Mouse (Mus musculus) left cerebral cortex, postnatal 10 days (tissue): ENCODE measurements around the gene Nosip. TPM values are rescaled to one million over a fixed set of nuclear protein-coding genes. Genes with fewer than 3 reads are reported as not detected.
A peak's percentile ranks its signal among the peaks of the same experiment; 100 is the strongest.
"Not testable (repeated sequence)": the region's sequence is repeated elsewhere in the genome, so short reads cannot be mapped to it uniquely, and the experiment has no call there.

Source experiments
- DNase-seq, 2 experiments: peaks; one replicate each; pipeline ENCODE4 v3.0.0; 2021 to 2022; ENCODE audit warnings: low spot score in 2 of 2, mixed read lengths in 1 of 2; ENCODE audit errors: extremely low spot score in 1 of 2
- intact Hi-C: fragments of 180-260 bp; cut with DNase I; formaldehyde crosslinking; loops from one replicate; pipeline ENCODE4 v1.15.1; 2025
- microRNA-seq: library from miRNA; unstranded; fragments of <30 nt; microRNA quantifications from one replicate; pipeline ENCODE4 v1.2.0, GENCODE M21; 2022
- total RNA-seq, 2 experiments: library from RNA; stranded (reverse); gene quantifications; 2 replicates each; pipeline ENCODE4 v1.2.3; 2021

Nosip gene
- total RNA-seq, 2 experiments from 2014 or later, result 50.1 to 52.3 TPM

DNA sequence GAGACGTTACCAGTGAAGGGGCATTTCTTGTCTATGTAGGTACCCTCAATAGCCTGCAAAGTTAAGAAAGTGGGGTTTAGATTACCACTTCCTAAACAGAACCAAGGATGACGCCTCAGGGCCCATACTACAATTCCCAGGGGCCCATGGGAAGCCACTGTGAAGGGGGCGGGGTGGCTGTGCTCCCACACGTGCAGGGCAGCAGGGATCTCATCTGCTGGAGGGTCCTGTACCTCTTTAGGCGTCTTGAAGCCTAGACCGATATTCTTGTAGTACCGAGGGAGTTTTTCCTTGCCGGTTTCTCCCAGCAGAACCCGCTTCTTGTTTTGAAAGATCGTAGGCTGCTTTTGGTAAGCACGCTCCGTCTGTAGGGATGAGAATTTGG lies 60.9 kb downstream of the Nosip start:
- intact Hi-C loops, result no loop called here
- DNase-seq, result peak in 1 of 2 experiments; percentile 72

DNA sequence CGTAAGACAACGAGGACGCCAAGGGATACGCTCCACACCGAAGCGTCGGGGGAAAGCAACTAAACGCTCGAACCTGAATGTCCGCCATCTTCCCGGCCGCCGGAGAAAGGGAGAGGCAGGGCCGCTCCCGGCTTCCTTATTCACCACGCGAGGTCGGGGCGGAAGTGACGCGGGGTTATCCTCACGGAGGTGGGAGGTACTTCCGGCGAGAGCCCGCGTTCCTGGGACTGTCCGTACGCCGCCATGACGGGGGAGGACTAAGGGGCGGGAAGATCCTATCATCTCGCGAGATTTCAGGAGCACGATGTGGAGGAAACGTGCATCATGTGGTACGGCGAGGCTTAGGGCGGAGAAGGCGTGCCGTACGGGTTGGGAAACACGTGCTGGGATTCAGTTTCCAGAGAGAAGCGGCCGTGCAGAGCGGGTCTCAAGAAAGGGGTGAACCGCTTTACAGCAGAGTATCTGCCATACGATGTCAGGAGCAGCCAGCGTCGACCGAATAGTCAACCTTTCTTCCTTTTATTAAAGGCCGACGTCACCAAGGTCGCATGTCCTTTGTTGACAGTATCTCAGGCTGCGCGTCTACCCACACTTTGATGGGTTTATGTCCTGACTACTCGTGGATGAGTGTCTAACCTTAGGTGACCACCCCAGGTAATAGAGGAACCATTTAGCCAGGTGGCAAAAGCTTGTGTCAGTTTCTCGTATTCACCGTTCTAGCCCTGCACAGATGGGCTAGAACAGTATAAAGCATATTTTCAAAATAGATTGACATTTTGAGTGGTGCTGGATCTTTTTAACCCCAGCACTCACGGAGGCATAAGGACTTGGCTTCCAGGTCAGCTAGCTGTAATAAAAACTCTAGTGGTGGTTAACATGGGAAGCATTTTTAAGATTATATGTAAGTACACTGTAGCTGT lies 62.3 kb downstream of the Nosip start, which contains the start of gene Rps11:
TSS of gene Rps11 (minus strand) at position 216 of the 920 bp plus-strand sequence.
- DNase-seq, result peak; percentile 99
- intact Hi-C loops, result loop anchor here (5.0 kb wide), 1 partner anchor 42 kb away; no protein-coding TSS in a partner anchor

DNA sequence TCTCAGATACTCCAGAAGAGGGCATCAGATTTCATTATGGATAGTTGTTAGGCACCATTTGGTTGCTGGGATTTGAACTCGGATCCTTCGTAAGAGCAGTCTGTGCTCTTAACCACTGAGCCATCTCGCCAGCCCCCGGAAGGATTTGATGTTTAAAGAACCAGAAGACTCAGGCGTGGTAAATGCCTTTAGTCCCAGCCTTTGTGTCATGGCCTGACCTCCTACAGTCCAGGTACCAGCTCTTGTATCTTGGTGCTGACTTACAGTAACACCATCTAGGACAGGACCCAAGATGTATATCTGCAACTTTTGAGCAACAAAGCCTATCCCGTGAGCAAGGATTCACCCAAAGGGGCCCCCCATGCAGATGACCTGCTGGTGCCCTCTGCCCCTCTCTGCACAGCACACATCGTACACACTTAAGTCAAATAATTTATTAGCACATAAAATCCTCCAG lies 62.9 kb downstream of the Nosip start:
- intact Hi-C loops, result loop anchor here (5.0 kb wide), 1 partner anchor 43 kb away; no protein-coding TSS in a partner anchor
- DNase-seq, result no peak

DNA sequence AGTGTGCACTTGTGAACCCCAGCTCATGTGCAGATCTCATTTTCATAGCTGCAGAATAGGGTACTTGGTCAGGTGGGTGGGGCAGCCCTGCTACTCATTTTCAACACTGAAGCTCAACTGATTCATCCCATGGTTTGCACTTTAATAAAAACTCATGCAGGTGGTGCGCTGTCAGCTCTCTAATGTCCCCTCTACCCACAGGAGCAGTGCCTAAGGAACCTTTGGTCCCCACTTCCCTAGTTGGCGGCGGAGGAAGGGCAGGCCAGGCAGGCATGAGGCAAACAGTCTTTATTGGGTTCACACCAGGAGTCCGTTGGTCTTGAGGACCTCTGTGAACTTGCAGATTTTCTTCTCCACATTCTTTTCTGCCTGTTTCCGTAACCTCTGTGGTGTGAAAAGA lies 63.4 kb downstream of the Nosip start:
- not testable (repeated sequence) for DNase-seq
- intact Hi-C loops, result loop anchor here (5.0 kb wide), 1 partner anchor 43 kb away; no protein-coding TSS in a partner anchor

DNA sequence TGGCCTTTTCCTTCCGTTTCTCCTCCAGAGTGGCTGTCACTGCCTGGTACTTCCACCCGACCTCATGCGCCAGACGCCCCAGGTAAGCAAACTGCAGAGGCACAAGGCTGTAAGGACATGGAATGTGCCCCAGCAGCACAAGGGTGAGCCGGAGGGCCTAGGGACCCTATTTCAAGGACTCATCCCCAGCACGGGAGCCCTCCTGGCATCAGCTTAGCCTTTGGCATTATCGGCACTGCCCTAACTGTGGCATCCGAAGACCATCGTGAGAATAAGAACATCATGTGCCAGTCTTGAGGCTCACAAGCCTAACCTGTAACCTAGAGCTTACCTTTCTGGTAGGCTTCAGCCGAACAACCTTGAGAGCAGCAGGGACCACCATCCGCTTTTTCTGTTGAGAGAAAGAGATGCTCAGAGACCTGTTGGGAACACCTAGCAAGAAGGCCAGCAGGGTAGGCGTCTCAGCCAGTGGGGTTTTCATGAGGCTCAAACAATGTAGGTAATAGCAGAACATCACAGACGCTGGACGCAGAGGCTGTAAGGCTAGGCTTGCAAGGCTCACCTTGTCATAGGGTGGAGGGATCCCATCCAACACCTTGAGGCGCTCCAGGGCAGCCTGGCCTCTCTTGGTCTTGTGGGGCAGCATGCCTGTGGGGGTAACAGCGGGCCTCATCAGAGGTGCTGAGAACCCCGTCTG lies 64.1 kb downstream of the Nosip start:
- intact Hi-C loops, result loop anchor here (5.0 kb wide), 1 partner anchor 44 kb away; no protein-coding TSS in a partner anchor
- DNase-seq, result no peak

DNA sequence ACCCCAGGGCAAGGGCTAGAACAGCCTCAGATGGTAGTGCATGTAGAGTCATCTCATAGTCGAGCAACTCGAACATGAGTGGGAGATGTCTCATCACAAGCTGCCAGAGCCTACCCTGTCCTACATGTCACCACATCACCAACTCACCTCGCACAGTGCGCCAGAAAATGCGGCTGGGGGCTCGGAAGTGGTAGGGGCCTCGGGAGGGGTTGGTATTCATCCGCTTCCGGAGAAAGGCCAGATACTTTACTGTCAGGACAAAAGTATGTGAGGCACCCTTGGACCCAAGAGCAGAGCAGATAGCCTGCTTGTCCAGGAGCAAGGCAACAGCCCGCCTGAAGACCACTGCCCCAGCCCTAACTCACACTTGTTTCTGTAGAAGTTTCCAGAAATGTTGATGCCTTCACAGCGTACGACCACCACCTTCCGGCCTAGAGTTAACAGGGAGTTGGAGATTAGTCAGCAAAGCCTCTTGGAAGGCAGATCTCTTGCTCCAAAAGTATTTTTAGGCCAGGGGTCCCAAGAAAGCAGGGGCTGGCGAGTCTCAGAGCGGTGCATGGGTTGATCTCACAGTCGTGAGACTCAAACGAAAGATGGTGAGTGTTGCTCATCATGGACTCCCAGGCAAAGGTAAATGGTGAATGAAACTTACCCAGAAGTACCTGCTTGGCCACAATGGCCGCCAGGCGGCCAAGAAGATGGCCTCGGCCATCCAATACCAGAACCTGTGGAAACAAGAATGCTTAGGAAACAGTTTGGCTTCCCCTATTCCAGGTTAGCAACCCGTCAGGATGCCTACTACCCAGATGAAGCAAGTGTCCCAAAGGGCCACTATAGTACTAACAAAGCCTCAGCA lies 64.8 kb downstream of the Nosip start:
- no peak for DNase-seq
- intact Hi-C loops, result loop anchor here (5.0 kb wide), 1 partner anchor 45 kb away; no protein-coding TSS in a partner anchor

Small RNA genes lying within 50 kb of the gene (microRNA-seq; reads per million reads assigned to microRNA genes)
- gene Mir150, result 736 reads per million, percentile 74 among the genes with 10 or more reads in this experiment
- 29.0 reads per million, percentile 45 among the genes with 10 or more reads in this experiment for gene Mir5121
- gene Mir7054, result 5.2 reads per million, percentile 18 among the genes with 10 or more reads in this experiment

Other genes with a start within 250 kb of the Nosip start
- 10 to 100 TPM; 39.8 to 42.9 TPM for gene Nup62, start 246.3 kb upstream of the Nosip start, total RNA-seq
- gene Il4i1, start 246.0 kb upstream of the Nosip start, total RNA-seq, result 1 to 10 TPM; 1.1 to 2.7 TPM
- 10 to 100 TPM; 23.6 to 24.1 TPM for gene Atf5, start 245.8 kb upstream of the Nosip start, total RNA-seq
- 10 to 100 TPM; 69.6 to 74.9 TPM for gene Akt1s1, start 213.4 kb upstream of the Nosip start, total RNA-seq
- gene Tbc1d17, start 213.3 kb upstream of the Nosip start, total RNA-seq, result 10 to 100 TPM; 43.2 to 61.0 TPM
- gene Pnkp, start 205.3 kb upstream of the Nosip start, total RNA-seq, result 10 to 100 TPM; 28.1 to 31.1 TPM
- 100 to 1,000 TPM; 251 to 269 TPM for gene Ptov1, start 192.6 kb upstream of the Nosip start, total RNA-seq
- 100 to 1,000 TPM in 1 of 2 experiments, 10 to 100 TPM in 1; 98.0 to 110 TPM for gene Med25, start 169.7 kb upstream of the Nosip start, total RNA-seq
- gene Fuz, start 166.3 kb upstream of the Nosip start, total RNA-seq, result 10 to 100 TPM; 17.8 to 19.0 TPM
- 100 to 1,000 TPM; 356 to 358 TPM for gene Ap2a1, start 132.9 kb upstream of the Nosip start, total RNA-seq
- 1 to 10 TPM; 1.0 to 1.7 TPM for gene Tsks, start 119.2 kb upstream of the Nosip start, total RNA-seq
- 10 to 100 TPM; 93.4 to 95.5 TPM for gene Cpt1c, start 87.6 kb upstream of the Nosip start, total RNA-seq
- 100 to 1,000 TPM; 253 to 257 TPM for gene Prmt1, start 75.9 kb upstream of the Nosip start, total RNA-seq
- 10 to 100 TPM; 25.5 to 32.2 TPM for gene Irf3, start 64.8 kb upstream of the Nosip start, total RNA-seq
- 1 to 10 TPM; 3.8 to 5.1 TPM for gene Bcl2l12, start 63.7 kb upstream of the Nosip start, total RNA-seq
- gene Scaf1, start 46.1 kb upstream of the Nosip start, total RNA-seq, result 100 to 1,000 TPM; 156 to 160 TPM
- 1 to 10 TPM; 8.7 to 9.6 TPM for gene Rras, start 44.5 kb upstream of the Nosip start, total RNA-seq
- 10 to 100 TPM; 67.4 to 68.0 TPM for gene Prr12, start 9.5 kb upstream of the Nosip start, total RNA-seq
- 1 to 10 TPM; 5.3 to 9.0 TPM for gene Prrg2, start 248 bp downstream of the Nosip start, total RNA-seq
- 1 to 10 TPM; 6.4 to 7.5 TPM for gene Rcn3, start 29.8 kb downstream of the Nosip start, total RNA-seq
- gene Fcgrt, start 41.4 kb downstream of the Nosip start, total RNA-seq, result 10 to 100 TPM; 16.5 to 18.7 TPM
- 100 to 1,000 TPM; 482 to 530 TPM for gene Rps11, start 62.0 kb downstream of the Nosip start, total RNA-seq
- gene Rpl13a, start 66.3 kb downstream of the Nosip start, total RNA-seq, result 100 to 1,000 TPM; 739 TPM
- not detected for gene Gm45713, start 73.8 kb downstream of the Nosip start, total RNA-seq
- 1 to 10 TPM; 2.7 to 3.3 TPM for gene Flt3l, start 74.0 kb downstream of the Nosip start, total RNA-seq
- gene Pih1d1, start 91.9 kb downstream of the Nosip start, total RNA-seq, result 10 to 100 TPM; 60.0 to 66.7 TPM
- 10 to 100 TPM; 13.3 to 16.7 TPM for gene Aldh16a1, start 92.2 kb downstream of the Nosip start, total RNA-seq
- 1,000 to 10,000 TPM; 1,057 to 1,070 TPM for gene Slc17a7, start 101.5 kb downstream of the Nosip start, total RNA-seq
- gene Gfy, start 117.1 kb downstream of the Nosip start, total RNA-seq, result under 1 TPM in 1 of 2 experiments, not detected in 1; 0.17 TPM
- not detected for gene Pth2, start 118.6 kb downstream of the Nosip start, total RNA-seq
- 1 to 10 TPM; 2.0 to 2.3 TPM for gene Ccdc155, start 142.5 kb downstream of the Nosip start, total RNA-seq
- 10 to 100 TPM; 16.3 to 18.7 TPM for gene Dkkl1, start 149.7 kb downstream of the Nosip start, total RNA-seq
- 1 to 10 TPM; 6.6 to 6.8 TPM for gene Tead2, start 153.3 kb downstream of the Nosip start, total RNA-seq
- 1 to 10 TPM; 4.1 to 4.3 TPM for gene Cd37, start 176.7 kb downstream of the Nosip start, total RNA-seq
- 1 to 10 TPM; 1.4 to 1.7 TPM for gene Slc6a16, start 178.7 kb downstream of the Nosip start, total RNA-seq
- gene Slc6a21, start 215.1 kb downstream of the Nosip start, total RNA-seq, result under 1 TPM; 0.41 to 0.60 TPM